Mouse (Mus musculus): ENCODE data around the gene Plekhg5.

DNA sequence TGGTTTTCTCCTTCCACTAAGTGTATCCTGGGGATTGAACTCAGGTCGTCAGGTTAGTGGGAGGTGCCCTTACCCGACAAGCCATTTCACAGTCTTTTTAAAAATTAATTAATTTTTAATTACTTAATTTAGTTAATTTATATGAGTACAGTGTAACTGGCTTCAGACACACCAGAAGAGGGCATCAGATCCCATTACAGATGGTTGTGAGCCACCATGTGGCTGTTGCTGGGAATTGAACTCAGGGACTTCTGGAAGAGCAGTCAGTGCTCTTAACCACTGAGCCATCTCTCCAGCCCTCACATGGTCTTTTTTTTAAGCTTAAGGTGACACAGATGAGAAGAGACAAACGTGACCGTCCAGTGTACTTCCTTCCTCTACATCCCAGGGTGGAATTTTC is 82.7 kb downstream of the Plekhg5 start:
- TF ChIP-seq CTCF (IDR thresholded peaks at IDR 0.05; ENCODE audit: low read depth) (0 out of 2 replicates have a peak, but pooled peaks have one; percentile 3), EP300 (IDR thresholded peaks at IDR 0.05; ENCODE audit: low read depth) (no peak)
